Mouse (Mus musculus) liver, postnatal 0 days (tissue): ENCODE results near the gene Tmem170. TPM values are rescaled to one million over a fixed set of nuclear protein-coding genes. Genes with fewer than 3 reads are reported as not detected.

Experiments
- ATAC-seq: fragments of 200-750 bp; cut with Nextera tagmentation; 2 replicates; pipeline ENCODE4 v1.8.0; 2017; ENCODE audit warnings: mild to moderate bottlenecking, moderate library complexity
- DNase-seq: peaks from one replicate; pipeline ENCODE4 v3.0.0-alpha.2; 2016
- H3K27ac ChIP-seq: fragments of 300-500 bp; sonication (generic); 2 replicates; pipeline ENCODE4 v1.5.1; 2014; ENCODE audit warnings: antibody characterized with exemption, moderate library complexity, mild to moderate bottlenecking, low read depth
- H3K27me3 ChIP-seq: fragments of 300-500 bp; sonication (generic); 2 replicates; pipeline ENCODE4 v1.6.1; 2014; ENCODE audit warnings: low read length, control low read depth, mixed read lengths; ENCODE audit not compliant: insufficient read depth
- H3K36me3 ChIP-seq: fragments of 300-500 bp; sonication (generic); replicated peaks from 2 replicates; pipeline ENCODE4 v1.6.1; 2014; ENCODE audit warnings: mild to moderate bottlenecking, control low read depth, low read length, moderate library complexity, mixed read lengths; ENCODE audit not compliant: insufficient read depth
- H3K4me1 ChIP-seq: fragments of 300-500 bp; sonication (generic); 2 replicates; pipeline ENCODE4 v1.6.1; 2014; ENCODE audit warnings: antibody characterized with exemption, mild to moderate bottlenecking, control low read depth; ENCODE audit not compliant: insufficient read depth
- H3K4me2 ChIP-seq: fragments of 300-500 bp; sonication (generic); 2 replicates; pipeline ENCODE4 v1.6.1; 2014; ENCODE audit warnings: low read depth, mild to moderate bottlenecking, low read length, moderate library complexity, mixed read lengths
- H3K4me3 ChIP-seq: fragments of 300-500 bp; sonication (generic); 2 replicates; pipeline ENCODE4 v1.5.1; 2014; ENCODE audit warnings: low read depth, low read length
- H3K9ac ChIP-seq: fragments of 300-500 bp; sonication (generic); replicated peaks from 2 replicates; pipeline ENCODE4 v1.6.1; 2014; ENCODE audit warnings: mild to moderate bottlenecking, moderate library complexity
- H3K9me3 ChIP-seq: fragments of 300-500 bp; sonication (generic); 2 replicates; pipeline ENCODE4 v1.6.1; 2016; ENCODE audit warnings: mild to moderate bottlenecking, control low read depth, low read length, mixed read lengths
- CTCF ChIP-seq: sonication (generic); IDR thresholded peaks from 2 replicates; pipeline ENCODE4 v1.5.1; 2016; ENCODE audit warnings: antibody characterized with exemption, low read depth
- EP300 ChIP-seq: IDR thresholded peaks from 2 replicates; pipeline ENCODE4 v1.6.1; 2016; ENCODE audit warnings: antibody characterized with exemption, low read depth, mild to moderate bottlenecking
- WGBS: fragments of 180-500 bp; shearing (Covaris S2); extraction: QIAGEN DNeasy Blood & Tissue Kit; methylation state at CpG from one replicate; pipeline ENCODE4 v1.1.7; 2014; ENCODE audit not compliant: insufficient replicate concordance; 5-methylcytosine and 5-hydroxymethylcytosine counted together
- polyA plus RNA-seq: library from polyadenylated mRNA; unstranded; fragments of >200 nt; fragmentation: Nextera tagmentation; extraction: Ambion mirVana; gene quantifications from 2 replicates; pipeline ENCODE4 v1.2.1, GENCODE M21; 2015

The Tmem170 gene
- polyA plus RNA-seq, 1 experiment from 2014 or later, result 4.9 TPM

DNA sequence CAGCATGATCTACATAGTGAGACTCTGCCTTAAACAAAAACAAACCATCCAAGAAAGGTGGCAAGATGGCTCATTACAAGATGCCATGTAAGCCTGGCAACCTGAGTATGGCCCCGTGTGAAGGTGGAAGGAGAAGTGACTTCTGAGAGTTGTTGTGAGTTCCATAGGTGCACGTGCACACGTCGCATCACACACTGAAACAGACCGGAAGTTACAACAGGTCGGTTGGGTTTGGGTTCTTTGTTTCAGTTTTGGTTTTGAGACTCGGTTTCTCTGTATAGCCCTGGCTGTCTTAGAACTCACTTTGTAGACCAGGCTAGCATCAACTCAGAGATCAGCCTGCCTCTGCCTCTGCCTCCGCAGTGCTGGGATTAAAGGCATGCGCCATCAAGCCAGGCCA, 62.7 kb downstream of the Tmem170 start:
- Histone ChIP-seq H3K9ac (no peak overlapping the region), H3K27me3 (0 out of 2 replicates have a peak, but pooled peaks cover under 1% of the 10 kb centered on the region), H3K27ac (no peak overlapping the region), H3K4me3 (no peak overlapping the region), H3K4me2 (no peak overlapping the region), H3K9me3 (no peaks in the 10 kb centered on the region), H3K4me1 (no peaks in the 10 kb centered on the region), H3K36me3 (peaks cover 4% of the 10 kb centered on the region)
- no peak for TF ChIP-seq EP300
- TF ChIP-seq CTCF, result no peak
- ATAC-seq (no peak), DNase-seq (no peak)
- WGBS, result 89% methylated on average over 9 of the region's 9 CpGs

Other genes starting within 250 kb of the Tmem170 start
- 0.85 and 1.1 TPM in 2 replicates for gene Ldhd, start 246.4 kb downstream of the Tmem170 start, polyA plus RNA-seq
- gene Zfp1, start 233.3 kb downstream of the Tmem170 start, polyA plus RNA-seq, result 3.8 and 4.0 TPM in 2 replicates
- gene Ctrb1, start 185.7 kb downstream of the Tmem170 start, polyA plus RNA-seq, result 0.13 and 38.9 TPM in 2 replicates
- gene Bcar1, start 132.9 kb downstream of the Tmem170 start, polyA plus RNA-seq, result 9.9 and 11.6 TPM in 2 replicates
- 48.9 and 51.3 TPM in 2 replicates for gene Cfdp1, start 22.5 kb downstream of the Tmem170 start, polyA plus RNA-seq
- gene Chst5, start 33.7 kb upstream of the Tmem170 start, polyA plus RNA-seq, result not detected in 2 replicates
- 0.56 and 1.0 TPM in 2 replicates for gene Tmem231, start 57.1 kb upstream of the Tmem170 start, polyA plus RNA-seq
- 162 and 173 TPM in 2 replicates for gene Gabarapl2, start 64.0 kb upstream of the Tmem170 start, polyA plus RNA-seq
- 1.8 and 2.1 TPM in 2 replicates for gene Adat1, start 115.6 kb upstream of the Tmem170 start, polyA plus RNA-seq
- gene Kars, start 134.6 kb upstream of the Tmem170 start, polyA plus RNA-seq, result 47.5 and 48.2 TPM in 2 replicates
- gene Terf2ip, start 134.6 kb upstream of the Tmem170 start, polyA plus RNA-seq, result 5.1 and 5.4 TPM in 2 replicates
- 0.28 TPM in 1 of 2 replicates, not detected in the other for gene Gm6793, start 138.3 kb upstream of the Tmem170 start, polyA plus RNA-seq